Mouse (Mus musculus) heart, embryonic 14.5 days (tissue): Measurements from ENCODE around the gene Ifi207. TPM values are rescaled to one million over a fixed set of nuclear protein-coding genes. Genes with fewer than 3 reads are reported as not detected.
"Not testable (repeated sequence)": the region's sequence is repeated elsewhere in the genome, so short reads cannot be mapped to it uniquely, and the experiment has no call there.

Experiments used
- ATAC-seq: fragments of 200-750 bp; cut with Nextera tagmentation; 2 replicates; pipeline ENCODE4 v1.8.0; 2017; ENCODE audit warnings: low read depth, moderate TSS enrichment; ENCODE audit not compliant: insufficient number of reproducible peaks, insufficient read depth, low FRiP score
- H3K27ac ChIP-seq, 2 experiments: fragments of 200-500 bp in 1 of 2; fragments of 300-500 bp in 1 of 2; sonication (generic) in 1 of 2; replicated peaks in 1 of 2; 2 replicates each; pipeline ENCODE4 v1.5.1; 2012 to 2014; ENCODE audit warnings: low read depth in 2 of 2, low read length in 2 of 2, control low read depth in 1 of 2, mild to moderate bottlenecking in 1 of 2, mixed read lengths in 1 of 2; ENCODE audit not compliant: control insufficient read depth in 1 of 2, insufficient read depth in 1 of 2
- H3K27me3 ChIP-seq: fragments of 300-500 bp; sonication (generic); 2 replicates; pipeline ENCODE4 v1.6.1; 2014; ENCODE audit warnings: mild to moderate bottlenecking, low read length, control low read depth; ENCODE audit not compliant: control insufficient read depth, insufficient read depth
- H3K36me3 ChIP-seq: fragments of 300-500 bp; sonication (generic); 2 replicates; pipeline ENCODE4 v1.6.1; 2014; ENCODE audit warnings: mild to moderate bottlenecking, control low read depth, low read length, mixed read lengths; ENCODE audit not compliant: control insufficient read depth, insufficient read depth
- H3K4me1 ChIP-seq, 2 experiments: fragments of 200-500 bp in 1 of 2; fragments of 300-500 bp in 1 of 2; sonication (generic) in 1 of 2; 2 replicates each; pipeline ENCODE4 v1.6.1; 2012 to 2014; ENCODE audit warnings: low read length in 2 of 2, control low read depth in 1 of 2, mixed read lengths in 1 of 2; ENCODE audit not compliant: control insufficient read depth in 2 of 2, insufficient read depth in 2 of 2
- H3K4me2 ChIP-seq: fragments of 300-500 bp; sonication (generic); 2 replicates; pipeline ENCODE4 v1.6.1; 2014; ENCODE audit warnings: mild to moderate bottlenecking, low read length
- H3K4me3 ChIP-seq, 2 experiments: fragments of 200-500 bp in 1 of 2; fragments of 300-500 bp in 1 of 2; sonication (generic) in 1 of 2; 2 replicates each; pipeline ENCODE4 v1.5.1; 2012 to 2014; ENCODE audit warnings: low read length in 2 of 2, mild to moderate bottlenecking in 2 of 2, control low read depth in 1 of 2, low read depth in 1 of 2, moderate library complexity in 1 of 2; ENCODE audit not compliant: control insufficient read depth in 1 of 2, insufficient read depth in 1 of 2
- H3K9ac ChIP-seq: fragments of 300-500 bp; sonication (generic); 2 replicates; pipeline ENCODE4 v1.6.1; 2014; ENCODE audit warnings: mild to moderate bottlenecking, low read length
- H3K9me3 ChIP-seq: fragments of 300-500 bp; sonication (generic); 2 replicates; pipeline ENCODE4 v1.6.1; 2016; ENCODE audit warnings: low read length, control low read depth; ENCODE audit not compliant: control insufficient read depth
- whole genome bisulfite sequencing: fragments of 180-500 bp; shearing (Covaris S2); extraction: QIAGEN DNeasy Blood & Tissue Kit; methylation state at CpG from one replicate; pipeline ENCODE4 v1.1.7; 2014; 5-methylcytosine and 5-hydroxymethylcytosine counted together
- polyA plus RNA-seq: library from polyadenylated mRNA; unstranded; fragments of >200 nt; fragmentation: Nextera tagmentation; extraction: Ambion mirVana; gene quantifications from 2 replicates; pipeline ENCODE4 v1.2.1, GENCODE M21; 2014

Gene Ifi207
- polyA plus RNA-seq, 1 experiment from 2014 or later = 0.91 TPM

GRCm38 (mm10) chr1:173733219-173733618 is 8.3 kb downstream of the Ifi207 start:
- no peak overlapping the region for H3K27ac ChIP-seq
- no peak for ATAC-seq
- no peak overlapping the region for H3K4me2 ChIP-seq
- H3K9me3 ChIP-seq = no peaks in the 10 kb centered on the region
- H3K36me3 ChIP-seq = no peaks in the 10 kb centered on the region
- no peak overlapping the region for H3K4me3 ChIP-seq
- 12% methylated on average over 7 of the region's 7 CpGs for WGBS
- H3K4me1 ChIP-seq = no peaks in the 10 kb centered on the region
- H3K9ac ChIP-seq = no peak overlapping the region
- H3K27me3 ChIP-seq = no peaks in the 10 kb centered on the region

GRCm38 (mm10) chr1:173694270-173694669 is 47.3 kb downstream of the Ifi207 start:
- no peak for ATAC-seq
- Histone ChIP-seq H3K27me3 (no peaks in the 10 kb centered on the region), H3K4me2 (no peak overlapping the region), H3K27ac (no peak overlapping the region), H3K9me3 (no peaks in the 10 kb centered on the region), H3K9ac (no peak overlapping the region), H3K36me3 (no peaks in the 10 kb centered on the region), H3K4me3 (no peak overlapping the region), H3K4me1 (no peaks in the 10 kb centered on the region)
- 92% methylated on average over 1 of the region's 1 CpGs for WGBS

- not testable (repeated sequence) for H3K4me1 ChIP-seq, H3K27me3 ChIP-seq, H3K4me3 ChIP-seq
Measured at GRCm38 (mm10) chr1:173678605-173679004, 62.9 kb downstream of the Ifi207 start.

GRCm38 (mm10) chr1:173673458-173674097 is 68.0 kb downstream of the Ifi207 start, which contains the start of gene Ifi208:
Ifi208 (plus strand) TSS chr1:173673675.
- ATAC-seq, H3K4me2 ChIP-seq, H3K27me3 ChIP-seq, H3K36me3 ChIP-seq, H3K27ac ChIP-seq, H3K4me1 ChIP-seq, H3K9ac ChIP-seq, H3K9me3 ChIP-seq, H3K4me3 ChIP-seq: not testable (repeated sequence)
- WGBS = 42% methylated on average over 3 of the region's 3 CpGs

More at GRCm38 (mm10) chr1:173678605-173679004, 62.9 kb downstream of the Ifi207 start:
- not testable (repeated sequence) for ATAC-seq, H3K9me3 ChIP-seq, H3K36me3 ChIP-seq, H3K27ac ChIP-seq, H3K9ac ChIP-seq, H3K4me2 ChIP-seq
- 54% methylated on average over 1 of the region's 1 CpGs for WGBS

Other genes with a start within 250 kb of the Ifi207 start
- gene Ifi214, start 205.8 kb downstream of the Ifi207 start, polyA plus RNA-seq = not detected in 2 replicates
- gene Ifi213, start 142.5 kb downstream of the Ifi207 start, polyA plus RNA-seq = 0.22 TPM in 1 of 2 replicates, not detected in the other
- 0.23 and 0.58 TPM in 2 replicates for gene Ifi209, start 110.8 kb downstream of the Ifi207 start, polyA plus RNA-seq
- 0.08 and 0.15 TPM in 2 replicates for gene Ifi208, start 68.1 kb downstream of the Ifi207 start, polyA plus RNA-seq
- gene Ifi204, start 25.2 kb upstream of the Ifi207 start, polyA plus RNA-seq = 2.3 and 2.6 TPM in 2 replicates
- gene Ifi211, start 171.3 kb upstream of the Ifi207 start, polyA plus RNA-seq = 2.8 and 3.8 TPM in 2 replicates
- 3.1 and 3.9 TPM in 2 replicates for gene Mndal, start 200.7 kb upstream of the Ifi207 start, polyA plus RNA-seq
- 0.99 and 1.1 TPM in 2 replicates for gene Ifi203, start 200.9 kb upstream of the Ifi207 start, polyA plus RNA-seq
- not detected in 2 replicates for gene Ifi202b, start 241.0 kb upstream of the Ifi207 start, polyA plus RNA-seq